Mouse (Mus musculus) CD4-positive, CD25-positive, alpha-beta regulatory T cell, adult 2 months (primary cell): ENCODE data around the gene Nhlrc4.

Experiments used
- DNase-seq: peaks from one replicate; pipeline ENCODE4 v3.0.0-alpha.2; 2012; ENCODE audit warnings: low read depth, low spot score

Nhlrc4 gene

GRCm38 (mm10) chr17:25925348-25925747 is 19.4 kb downstream of the Nhlrc4 start:
- no peak for DNase-seq

GRCm38 (mm10) chr17:25922120-25922519 is 22.6 kb downstream of the Nhlrc4 start:
- no peak for DNase-seq

GRCm38 (mm10) chr17:25919786-25920642 is 24.7 kb downstream of the Nhlrc4 start:
- DNase-seq: peak; percentile 100

GRCm38 (mm10) chr17:25919144-25919785 is 25.5 kb downstream of the Nhlrc4 start, which contains the start of gene Rab40c:
TSS of gene Rab40c (minus strand) at chr17:25919727.
- peak; percentile 72 for DNase-seq

GRCm38 (mm10) chr17:25918037-25918750 is 26.6 kb downstream of the Nhlrc4 start:
- no peak for DNase-seq

- no peak for DNase-seq
Measured at GRCm38 (mm10) chr17:25916931-25917647, 27.7 kb downstream of the Nhlrc4 start.

- no peak for DNase-seq
Measured at GRCm38 (mm10) chr17:25914295-25914694, 30.5 kb downstream of the Nhlrc4 start.

GRCm38 (mm10) chr17:25913877-25914275 is 30.9 kb downstream of the Nhlrc4 start:
- DNase-seq: no peak

- DNase-seq: no peak
Measured at GRCm38 (mm10) chr17:25913186-25913876, 31.4 kb downstream of the Nhlrc4 start.

- DNase-seq: no peak
Measured at GRCm38 (mm10) chr17:25911816-25912215, 32.9 kb downstream of the Nhlrc4 start.

GRCm38 (mm10) chr17:25907640-25908039 is 37.1 kb downstream of the Nhlrc4 start:
- DNase-seq: no peak

- DNase-seq: no peak
Measured at GRCm38 (mm10) chr17:25903061-25903460, 41.7 kb downstream of the Nhlrc4 start.

- no peak for DNase-seq
Measured at GRCm38 (mm10) chr17:25900193-25900592, 44.6 kb downstream of the Nhlrc4 start.

GRCm38 (mm10) chr17:25895891-25896290 is 48.9 kb downstream of the Nhlrc4 start:
- no peak for DNase-seq

GRCm38 (mm10) chr17:25895415-25895814 is 49.3 kb downstream of the Nhlrc4 start:
- DNase-seq: no peak

- DNase-seq: peak; percentile 86
Measured at GRCm38 (mm10) chr17:25893975-25894617, 50.7 kb downstream of the Nhlrc4 start.
